Mouse (Mus musculus) MEL (cell line): Measurements from ENCODE around the gene Ifi47. TPM values are rescaled to one million over a fixed set of nuclear protein-coding genes. Genes with fewer than 3 reads are reported as not detected.

Source experiments
- DNase-seq: peaks from one replicate; pipeline ENCODE4 v3.0.0; 2011; ENCODE audit warnings: low read depth, low spot score
- H3K27ac ChIP-seq: 2 replicates; pipeline ENCODE4 v1.5.1; 2012; ENCODE audit warnings: low read depth, mild to moderate bottlenecking, control low read depth, low read length, moderate library complexity; ENCODE audit not compliant: control insufficient read depth
- H3K27me3 ChIP-seq, 2 experiments: fragments of 150-350 bp in 1 of 2; sonication (generic) in 1 of 2; 2 replicates each; pipeline ENCODE4 v1.6.1; 2012; ENCODE audit warnings: low read length in 2 of 2, mild to moderate bottlenecking in 2 of 2, improper control_type of control experiment in 1 of 2, moderate library complexity in 1 of 2; ENCODE audit not compliant: insufficient read depth in 2 of 2, control insufficient read depth in 1 of 2
- H3K36me3 ChIP-seq, 2 experiments: 2 replicates each; pipeline ENCODE4 v1.6.1; 2012 to 2014; ENCODE audit warnings: low read length in 2 of 2, improper control_type of control experiment in 1 of 2, inconsistent platforms in 1 of 2, mild to moderate bottlenecking in 1 of 2; ENCODE audit not compliant: insufficient read depth in 2 of 2, control insufficient read depth in 1 of 2
- H3K4me1 ChIP-seq, 2 experiments: fragments of 150-350 bp in 1 of 2; sonication (generic) in 1 of 2; 2 replicates each; pipeline ENCODE4 v1.6.1; 2012; ENCODE audit warnings: low read length in 2 of 2, improper control_type of control experiment in 1 of 2, mild to moderate bottlenecking in 1 of 2; ENCODE audit not compliant: insufficient read depth in 2 of 2, control insufficient read depth in 1 of 2
- H3K4me3 ChIP-seq, 2 experiments: fragments of 150-350 bp in 1 of 2; sonication (generic) in 1 of 2; 2 replicates each; pipeline ENCODE4 v1.5.1; 2012; ENCODE audit warnings: low read depth in 2 of 2, low read length in 2 of 2, mild to moderate bottlenecking in 2 of 2, moderate library complexity in 2 of 2, control low read depth in 1 of 2, improper control_type of control experiment in 1 of 2; ENCODE audit not compliant: control insufficient read depth in 1 of 2, insufficient read depth in 1 of 2
- H3K79me2 ChIP-seq: 2 replicates; pipeline ENCODE4 v1.6.1; 2012; ENCODE audit warnings: mild to moderate bottlenecking, low read length, moderate library complexity; ENCODE audit not compliant: control insufficient read depth, poor library complexity, insufficient read depth
- H3K9ac ChIP-seq: 2 replicates; pipeline ENCODE4 v1.6.1; 2012; ENCODE audit warnings: low read depth, mild to moderate bottlenecking, control low read depth, low read length, moderate library complexity; ENCODE audit not compliant: control insufficient read depth, poor library complexity, severe bottlenecking
- H3K9me3 ChIP-seq: fragments of 150-350 bp; sonication (generic); replicated peaks from 2 replicates; pipeline ENCODE4 v1.6.1; 2012; ENCODE audit warnings: mild to moderate bottlenecking, low read length, improper control_type of control experiment, moderate library complexity; ENCODE audit not compliant: insufficient read depth
- BHLHE40 ChIP-seq: IDR thresholded peaks from 2 replicates; pipeline ENCODE4 v1.6.1; 2012; ENCODE audit warnings: low read depth, mild to moderate bottlenecking, inconsistent platforms, low read length, improper control_type of control experiment, borderline replicate concordance
- E2F4 ChIP-seq: IDR thresholded peaks from 2 replicates; pipeline ENCODE4 v1.6.1; 2011; ENCODE audit warnings: low read depth, low read length, improper control_type of control experiment, borderline replicate concordance
- EP300 ChIP-seq, 2 experiments: IDR thresholded peaks; 2 replicates each; pipeline ENCODE4 v1.6.1; 2011; ENCODE audit warnings: improper control_type of control experiment in 2 of 2, low read length in 2 of 2, low read depth in 1 of 2, mild to moderate bottlenecking in 1 of 2
- ETS1 ChIP-seq: IDR thresholded peaks from 2 replicates; pipeline ENCODE4 v1.6.1; 2012; ENCODE audit warnings: low read depth, mild to moderate bottlenecking, inconsistent platforms, low read length, improper control_type of control experiment, moderate library complexity
- GATA1 ChIP-seq: IDR thresholded peaks from 2 replicates; pipeline ENCODE4 v1.6.1; 2011; ENCODE audit warnings: low read depth, low read length, improper control_type of control experiment
- HCFC1 ChIP-seq: IDR thresholded peaks from 2 replicates; pipeline ENCODE4 v1.6.1; 2012; ENCODE audit warnings: low read depth, mild to moderate bottlenecking, inconsistent platforms, low read length, improper control_type of control experiment, moderate library complexity
- KAT2A ChIP-seq: conservative IDR thresholded peaks from 2 replicates; pipeline ENCODE4 v1.6.1; 2012; ENCODE audit warnings: low read depth, low read length, improper control_type of control experiment, inconsistent platforms
- MAX ChIP-seq: IDR thresholded peaks from 2 replicates; pipeline ENCODE4 v1.6.1; 2011; ENCODE audit warnings: low read length, improper control_type of control experiment
- RCOR1 ChIP-seq: IDR thresholded peaks from 2 replicates; pipeline ENCODE4 v1.6.1; 2012; ENCODE audit warnings: low read depth, mild to moderate bottlenecking, inconsistent platforms, low read length, improper control_type of control experiment
- TAL1 ChIP-seq: IDR thresholded peaks from 2 replicates; pipeline ENCODE4 v1.6.1; 2012; ENCODE audit warnings: mild to moderate bottlenecking, inconsistent platforms, low read length, moderate library complexity, mixed read lengths
- TBP ChIP-seq: IDR thresholded peaks from 2 replicates; pipeline ENCODE4 v1.8.0; 2011; ENCODE audit warnings: low read depth, low read length, improper control_type of control experiment
- TCF12 ChIP-seq: IDR thresholded peaks from 2 replicates; pipeline ENCODE4 v1.6.1; 2014; ENCODE audit warnings: low read depth, mild to moderate bottlenecking, inconsistent platforms, low read length, improper control_type of control experiment, moderate library complexity
- UBTF ChIP-seq: IDR thresholded peaks from 2 replicates; pipeline ENCODE4 v1.6.1; 2012; ENCODE audit warnings: low read depth, mild to moderate bottlenecking, inconsistent platforms, low read length, improper control_type of control experiment, moderate library complexity, borderline replicate concordance; ENCODE audit not compliant: insufficient read depth
- USF2 ChIP-seq, 2 experiments: IDR thresholded peaks; 2 replicates each; pipeline ENCODE4 v1.6.1; 2011 to 2012; ENCODE audit warnings: improper control_type of control experiment in 2 of 2, low read length in 2 of 2, borderline replicate concordance in 1 of 2, inconsistent platforms in 1 of 2, low read depth in 1 of 2, mild to moderate bottlenecking in 1 of 2; ENCODE audit not compliant: insufficient read depth in 1 of 2
- ZNF384 ChIP-seq: IDR thresholded peaks from 2 replicates; pipeline ENCODE4 v1.6.1; 2012; ENCODE audit warnings: low read depth, mild to moderate bottlenecking, inconsistent platforms, low read length, improper control_type of control experiment
- polyA plus RNA-seq, 2 experiments: library from polyadenylated mRNA; stranded (reverse) in 1 of 2; unstranded in 1 of 2; fragments of >175 nt in 1 of 2; fragments of >200 nt in 1 of 2; gene quantifications; 2 replicates each; pipeline versions ENCODE4 v1.2.1 to v1.2.4; 2012; ENCODE audit warnings: low replicate concordance in 2 of 2, low read depth in 1 of 2; ENCODE audit not compliant: insufficient read length in 2 of 2, insufficient read depth in 1 of 2, missing spikeins in 1 of 2
- total RNA-seq: library from RNA; depleted of rRNA; stranded (reverse); fragments of 300-350 nt; gene quantifications from 2 replicates; pipeline ENCODE4 v1.2.3, GENCODE M21; 2012

The Ifi47 gene
- total and polyA plus RNA-seq, 3 experiments: 26.4 to 35.2 TPM; not detected in 1

DNA sequence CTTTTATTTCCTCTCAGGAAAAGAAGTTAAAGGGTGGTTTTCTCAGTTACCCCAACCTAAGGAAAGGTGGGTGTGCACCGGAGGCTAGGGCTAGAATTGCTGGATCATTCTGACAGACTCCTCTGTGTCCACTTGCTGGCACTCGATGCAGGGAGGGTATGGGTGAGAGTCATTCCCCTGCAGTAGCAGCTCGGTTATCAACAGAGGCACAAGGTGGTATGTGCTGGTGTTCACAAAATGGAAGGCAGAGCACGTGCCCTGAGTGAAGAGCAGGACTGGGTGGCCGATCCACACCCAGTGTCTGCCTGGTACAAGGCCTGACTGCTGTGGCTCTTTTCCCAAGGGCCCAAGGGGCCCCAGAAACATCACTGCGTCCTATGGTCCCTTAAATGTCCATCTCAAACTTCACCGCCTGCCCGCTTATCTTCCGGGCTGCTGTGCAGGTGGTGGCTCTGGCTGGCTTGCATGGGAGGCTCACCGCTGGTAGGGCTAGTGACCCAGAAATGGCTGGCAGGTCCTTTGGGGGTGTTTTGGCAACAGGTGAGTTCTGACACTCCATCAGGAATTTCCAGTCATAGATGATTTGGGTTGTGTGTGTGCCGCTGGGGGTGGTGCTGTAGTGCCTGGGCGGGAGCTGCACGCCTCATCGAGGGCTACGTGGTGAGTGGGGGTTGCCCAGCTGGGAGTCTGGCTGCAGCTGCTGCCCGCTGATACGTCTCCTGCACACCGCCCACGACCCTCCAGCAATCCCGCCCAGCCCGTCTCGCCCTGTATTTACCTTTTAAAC, 11.6 kb downstream of the Ifi47 start (continued):
- TF ChIP-seq GATA1 (0 out of 2 replicates have a peak, but pooled peaks have one; percentile 53), MAX (peak; percentile 59; the same call in 1 of the 2 replicates), ZNF384 (no peak), UBTF (peak; percentile 84; the same call in 1 of the 2 replicates), BHLHE40 (peak; percentile 67; the same call in 1 of the 2 replicates)

DNA sequence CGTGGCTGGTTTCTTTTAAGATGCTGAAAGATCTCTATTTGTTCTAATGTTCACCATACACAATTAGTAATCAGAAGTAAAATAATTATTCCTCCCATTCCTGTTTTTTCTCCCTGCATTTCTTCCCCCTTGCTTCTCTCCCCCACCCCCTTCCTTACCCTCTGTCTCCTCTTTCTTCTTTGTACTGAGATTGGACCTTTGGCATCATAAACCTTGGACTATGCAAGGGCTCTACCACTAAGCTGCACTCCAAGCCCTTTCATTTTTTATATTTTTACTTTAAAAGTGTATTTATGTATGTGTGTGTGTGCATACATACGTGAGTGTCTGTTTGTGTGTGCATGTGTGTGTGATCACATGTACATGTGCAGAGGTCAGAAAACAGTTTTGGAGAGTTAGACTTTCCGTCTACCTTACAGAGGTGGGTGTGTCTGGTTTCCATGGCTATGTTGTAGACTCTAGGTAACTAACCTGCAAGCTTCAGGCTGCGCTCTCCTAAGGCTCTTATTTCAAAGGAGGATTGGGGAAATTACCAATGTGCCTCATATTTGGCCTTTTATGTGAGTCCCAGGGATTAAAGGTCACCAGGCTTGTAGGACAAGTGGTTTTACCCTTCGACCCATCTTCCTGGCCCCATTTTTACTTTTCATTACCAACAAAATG, 12.7 kb downstream of the Ifi47 start:
- Histone ChIP-seq H3K9me3 (no peaks in the 10 kb centered on the region), H3K27me3 (no peaks in the 10 kb centered on the region), H3K9ac (peak overlapping the region; percentile 62; the same call in 1 of the 2 replicates), H3K4me1 (peaks cover 66 to 67% of the 10 kb centered on the region in 2 experiments), H3K79me2 (no peaks in the 10 kb centered on the region; the same call in 1 of the 2 replicates), H3K27ac (peak overlapping the region; percentile 78), H3K4me3 (no peak overlapping the region), H3K36me3 (peaks cover 6 to 78% of the 10 kb centered on the region in 2 experiments; a peak in 3 of 4 replicates)
- TF ChIP-seq TBP (no peak), TAL1 (no peak)
- DNase-seq: no peak

DNA sequence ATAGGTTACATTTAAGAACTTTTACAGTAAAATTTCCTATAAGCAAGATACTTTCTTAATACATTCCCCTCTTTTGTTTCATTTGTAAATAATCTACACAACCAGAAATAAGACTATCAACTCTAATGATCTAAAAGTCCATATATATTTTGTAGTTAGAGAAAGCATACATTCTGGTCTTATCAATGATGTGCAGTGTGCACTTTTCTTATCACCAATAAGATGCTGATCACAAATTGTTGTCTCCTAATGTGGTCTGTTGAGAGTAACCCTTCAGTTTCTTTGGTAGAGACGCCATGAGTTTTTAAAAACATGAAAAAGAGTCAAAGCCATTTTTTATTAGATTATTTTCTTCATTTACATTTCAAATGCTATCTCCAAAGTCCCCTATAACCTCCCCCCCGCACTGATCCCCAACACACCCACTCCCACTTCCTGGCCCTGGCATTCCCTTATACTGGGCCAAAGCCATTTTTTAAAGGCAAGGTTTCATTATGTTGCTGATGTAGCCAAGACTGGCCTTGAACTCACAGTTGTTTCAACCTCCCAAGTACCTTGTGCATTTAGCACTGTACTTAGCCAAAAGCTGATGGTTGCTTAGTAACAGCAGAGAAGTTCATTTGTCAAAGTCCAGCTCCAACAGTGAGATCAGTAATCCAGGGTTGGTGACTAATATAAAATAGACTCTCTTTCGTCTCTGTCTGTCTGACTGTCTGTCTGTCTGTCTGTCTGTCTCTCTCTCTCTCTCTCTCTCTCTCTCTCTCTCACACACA, 13.5 kb downstream of the Ifi47 start:
- Histone ChIP-seq H3K27ac (peak overlapping the region; percentile 59), H3K36me3 (peaks cover 6 to 70% of the 10 kb centered on the region in 2 experiments; a peak in 3 of 4 replicates), H3K4me1 (peaks cover 59 to 60% of the 10 kb centered on the region in 2 experiments), H3K79me2 (no peaks in the 10 kb centered on the region; the same call in 1 of the 2 replicates), H3K9me3 (no peaks in the 10 kb centered on the region), H3K27me3 (no peaks in the 10 kb centered on the region), H3K4me3 (no peak overlapping the region), H3K9ac (no peak overlapping the region)
- peak; percentile 54 for DNase-seq
- TF ChIP-seq KAT2A: no peak
- no peak for TF ChIP-seq E2F4
- TF ChIP-seq RCOR1: 0 out of 2 replicates have a peak, but pooled peaks have one; percentile 47
- no peak for TF ChIP-seq MAX
- TF ChIP-seq HCFC1: no peak
- TF ChIP-seq TCF12: peak; percentile 62; the same call in 1 of the 2 replicates
- TF ChIP-seq TAL1: 0 out of 2 replicates have a peak, but pooled peaks have one; percentile 12
- TF ChIP-seq ETS1: peak; percentile 34; the same call in 1 of the 2 replicates
- TF ChIP-seq GATA1: peak; percentile 79
- TF ChIP-seq ZNF384: no peak
- peak; percentile 77 to 80 for TF ChIP-seq EP300 (IDR thresholded peaks at IDR 0.05; ENCODE audit: low read depth in 1 of 2, low read length in 2 of 2)
- TF ChIP-seq USF2 (IDR thresholded peaks at IDR 0.05; ENCODE audit: borderline replicate concordance in 1 of 2, insufficient read depth in 1 of 2, low read depth in 1 of 2, low read length in 2 of 2): no peak
